Mouse (Mus musculus) intestine, embryonic 16.5 days (tissue): ENCODE measurements at regions not wholly inside any gene's neighbourhood (a gene's known extent, or its start where the extent isn't known, plus 50 kb on each side); places are given as distances from the start of the nearest gene placed in this dataset.

Experiments
- ATAC-seq: fragments of 200-750 bp; cut with Nextera tagmentation; 2 replicates; pipeline ENCODE4 v1.8.0; 2017; ENCODE audit warnings: moderate TSS enrichment, moderate library complexity
- H3K27ac ChIP-seq: fragments of 300-500 bp; sonication (generic); 2 replicates; pipeline ENCODE4 v1.5.1; 2014; ENCODE audit warnings: mild to moderate bottlenecking, low read length
- H3K27me3 ChIP-seq: fragments of 300-500 bp; sonication (generic); replicated peaks from 2 replicates; pipeline ENCODE4 v1.6.1; 2014; ENCODE audit warnings: low read length, control low read depth, mixed read lengths; ENCODE audit not compliant: control insufficient read depth, insufficient read depth
- H3K36me3 ChIP-seq: fragments of 300-500 bp; sonication (generic); 2 replicates; pipeline ENCODE4 v1.6.1; 2014; ENCODE audit warnings: low read length, control low read depth; ENCODE audit not compliant: control insufficient read depth, insufficient read depth
- H3K4me1 ChIP-seq: fragments of 300-500 bp; sonication (generic); 2 replicates; pipeline ENCODE4 v1.6.1; 2014; ENCODE audit warnings: low read length, control low read depth, mixed read lengths; ENCODE audit not compliant: control insufficient read depth, insufficient read depth
- H3K4me2 ChIP-seq: fragments of 300-500 bp; sonication (generic); 2 replicates; pipeline ENCODE4 v1.6.1; 2014; ENCODE audit warnings: low read depth, low read length, control low read depth
- H3K4me3 ChIP-seq: fragments of 300-500 bp; sonication (generic); 2 replicates; pipeline ENCODE4 v1.5.1; 2014; ENCODE audit warnings: mild to moderate bottlenecking, low read length
- H3K9ac ChIP-seq: fragments of 300-500 bp; sonication (generic); 2 replicates; pipeline ENCODE4 v1.6.1; 2014; ENCODE audit warnings: low read depth, low read length
- H3K9me3 ChIP-seq: fragments of 300-500 bp; sonication (generic); 2 replicates; pipeline ENCODE4 v1.6.1; 2016; ENCODE audit warnings: low read length, control low read depth; ENCODE audit not compliant: control insufficient read depth
- WGBS: fragments of 180-500 bp; shearing (Covaris S2); extraction: QIAGEN DNeasy Blood & Tissue Kit; methylation state at CpG from one replicate; pipeline ENCODE4 v1.1.7; 2014; 5-methylcytosine and 5-hydroxymethylcytosine counted together

GRCm38 (mm10) chr2:9744181-9744580 lies 136.9 kb upstream of the 4930412O13Rik start:
- Histone ChIP-seq H3K27ac (no peak overlapping the region), H3K4me1 (no peaks in the 10 kb centered on the region), H3K9ac (no peak overlapping the region), H3K4me3 (no peak overlapping the region), H3K4me2 (no peak overlapping the region), H3K27me3 (no peaks in the 10 kb centered on the region), H3K9me3 (no peaks in the 10 kb centered on the region), H3K36me3 (no peaks in the 10 kb centered on the region)
- no peak for ATAC-seq
- WGBS: 88% methylated on average over 3 of the region's 3 CpGs

- Histone ChIP-seq H3K9ac (no peak overlapping the region), H3K36me3 (no peaks in the 10 kb centered on the region), H3K27ac (no peak overlapping the region), H3K9me3 (no peaks in the 10 kb centered on the region), H3K27me3 (no peaks in the 10 kb centered on the region), H3K4me1 (0 out of 2 replicates have a peak, but pooled peaks cover 2% of the 10 kb centered on the region), H3K4me2 (no peak overlapping the region), H3K4me3 (no peak overlapping the region)
- WGBS: 42% methylated on average over 11 of the region's 11 CpGs
- ATAC-seq: no peak
These were observed 130.9 kb upstream of the 4930412O13Rik start for GRCm38 (mm10) chr2:9749829-9750788.

- H3K4me1 ChIP-seq: 0 out of 2 replicates have a peak, but pooled peaks cover 2% of the 10 kb centered on the region
- no peaks in the 10 kb centered on the region for H3K27me3 ChIP-seq
- no peak overlapping the region for H3K4me3 ChIP-seq
- no peak overlapping the region for H3K27ac ChIP-seq
- H3K4me2 ChIP-seq: no peak overlapping the region
- peak; percentile 89 for ATAC-seq
- H3K9me3 ChIP-seq: no peaks in the 10 kb centered on the region
- no peaks in the 10 kb centered on the region for H3K36me3 ChIP-seq
- no peak overlapping the region for H3K9ac ChIP-seq
- WGBS: 62% methylated on average over 7 of the region's 7 CpGs
These were observed 127.4 kb upstream of the 4930412O13Rik start for GRCm38 (mm10) chr2:9753691-9754090.

GRCm38 (mm10) chr2:9754153-9754552 lies 126.9 kb upstream of the 4930412O13Rik start:
- Histone ChIP-seq H3K9me3 (no peaks in the 10 kb centered on the region), H3K36me3 (no peaks in the 10 kb centered on the region), H3K27me3 (no peaks in the 10 kb centered on the region), H3K9ac (no peak overlapping the region), H3K4me1 (0 out of 2 replicates have a peak, but pooled peaks cover 2% of the 10 kb centered on the region), H3K4me2 (no peak overlapping the region), H3K27ac (no peak overlapping the region), H3K4me3 (no peak overlapping the region)
- peak; percentile 80 for ATAC-seq
- 31% methylated on average over 6 of the region's 6 CpGs for WGBS

- H3K4me3 ChIP-seq: no peak overlapping the region
- H3K27me3 ChIP-seq: no peaks in the 10 kb centered on the region
- H3K27ac ChIP-seq: no peak overlapping the region
- 84% methylated on average over 5 of the region's 5 CpGs for WGBS
- ATAC-seq: no peak
- no peak overlapping the region for H3K4me2 ChIP-seq
- H3K9ac ChIP-seq: no peak overlapping the region
- H3K4me1 ChIP-seq: 0 out of 2 replicates have a peak, but pooled peaks cover 2% of the 10 kb centered on the region
- H3K36me3 ChIP-seq: no peaks in the 10 kb centered on the region
- H3K9me3 ChIP-seq: no peaks in the 10 kb centered on the region
These were observed 123.2 kb upstream of the 4930412O13Rik start for GRCm38 (mm10) chr2:9757770-9758420.

GRCm38 (mm10) chr2:9758983-9759382 lies 122.1 kb upstream of the 4930412O13Rik start:
- Histone ChIP-seq H3K4me2 (no peak overlapping the region), H3K9me3 (no peaks in the 10 kb centered on the region), H3K4me3 (no peak overlapping the region), H3K9ac (no peak overlapping the region), H3K36me3 (no peaks in the 10 kb centered on the region), H3K27ac (no peak overlapping the region), H3K27me3 (no peaks in the 10 kb centered on the region), H3K4me1 (0 out of 2 replicates have a peak, but pooled peaks cover 2% of the 10 kb centered on the region)
- WGBS: 91% methylated on average over 7 of the region's 7 CpGs
- ATAC-seq: no peak

- H3K9ac ChIP-seq: no peak overlapping the region
- 81% methylated on average over 7 of the region's 7 CpGs for WGBS
- H3K36me3 ChIP-seq: no peaks in the 10 kb centered on the region
- no peaks in the 10 kb centered on the region for H3K27me3 ChIP-seq
- no peak overlapping the region for H3K27ac ChIP-seq
- H3K4me3 ChIP-seq: no peak overlapping the region
- no peaks in the 10 kb centered on the region for H3K4me1 ChIP-seq
- no peaks in the 10 kb centered on the region for H3K9me3 ChIP-seq
- H3K4me2 ChIP-seq: no peak overlapping the region
- ATAC-seq: no peak
These were observed 121.5 kb upstream of the 4930412O13Rik start for GRCm38 (mm10) chr2:9759389-9760104.

GRCm38 (mm10) chr2:9780159-9780558 lies 100.9 kb upstream of the 4930412O13Rik start:
- no peak overlapping the region for H3K27ac ChIP-seq
- no peak for ATAC-seq
- 74% methylated on average over 2 of the region's 2 CpGs for WGBS

GRCm38 (mm10) chr2:9782698-9783097 lies 98.4 kb upstream of the 4930412O13Rik start:
- H3K9me3 ChIP-seq: no peaks in the 10 kb centered on the region
- 68% methylated on average over 3 of the region's 3 CpGs for WGBS
- no peaks in the 10 kb centered on the region for H3K36me3 ChIP-seq
- H3K9ac ChIP-seq: no peak overlapping the region
- no peak overlapping the region for H3K4me2 ChIP-seq
- no peaks in the 10 kb centered on the region for H3K4me1 ChIP-seq
- no peaks in the 10 kb centered on the region for H3K27me3 ChIP-seq
- no peak overlapping the region for H3K4me3 ChIP-seq
- H3K27ac ChIP-seq: no peak overlapping the region
- ATAC-seq: no peak

More at GRCm38 (mm10) chr2:9780159-9780558, 100.9 kb upstream of the 4930412O13Rik start:
- Histone ChIP-seq H3K4me2 (no peak overlapping the region), H3K27me3 (no peaks in the 10 kb centered on the region), H3K4me3 (no peak overlapping the region), H3K9ac (no peak overlapping the region), H3K9me3 (no peaks in the 10 kb centered on the region), H3K4me1 (no peaks in the 10 kb centered on the region), H3K36me3 (no peaks in the 10 kb centered on the region)
